Mouse (Mus musculus) liver, embryonic 13.5 days (tissue): Measurements from ENCODE around the gene Oasl1. TPM values are rescaled to one million over a fixed set of nuclear protein-coding genes. Genes with fewer than 3 reads are reported as not detected.
A peak's percentile ranks its signal among the peaks of the same experiment; 100 is the strongest.
"Not testable (repeated sequence)": the region's sequence is repeated elsewhere in the genome, so short reads cannot be mapped to it uniquely, and the experiment has no call there.

ENCODE experiments used
- ATAC-seq: fragments of 200-750 bp; cut with Nextera tagmentation; 2 replicates; pipeline ENCODE4 v1.8.0; 2017; ENCODE audit warnings: low read depth, mild to moderate bottlenecking, moderate number of reproducible peaks, moderate library complexity
- DNase-seq: peaks from one replicate; pipeline ENCODE4 v3.0.0; 2022
- H3K27ac ChIP-seq: fragments of 300-500 bp; sonication (generic); 2 replicates; pipeline ENCODE4 v1.5.1; 2015; ENCODE audit warnings: moderate library complexity, mild to moderate bottlenecking, inconsistent platforms
- H3K27me3 ChIP-seq: fragments of 300-500 bp; sonication (generic); 2 replicates; pipeline ENCODE4 v1.6.1; 2015; ENCODE audit warnings: mild to moderate bottlenecking, inconsistent platforms
- H3K36me3 ChIP-seq: fragments of 300-500 bp; sonication (generic); 2 replicates; pipeline ENCODE4 v1.6.1; 2015; ENCODE audit warnings: mild to moderate bottlenecking, inconsistent platforms
- H3K4me1 ChIP-seq: fragments of 300-500 bp; sonication (generic); replicated peaks from 2 replicates; pipeline ENCODE4 v1.6.1; 2015; ENCODE audit warnings: inconsistent platforms
- H3K4me2 ChIP-seq: fragments of 300-500 bp; sonication (generic); 2 replicates; pipeline ENCODE4 v1.6.1; 2015; ENCODE audit warnings: inconsistent platforms, mild to moderate bottlenecking, moderate library complexity
- H3K4me3 ChIP-seq: fragments of 300-500 bp; sonication (generic); replicated peaks from 2 replicates; pipeline ENCODE4 v1.5.1; 2015; ENCODE audit warnings: mild to moderate bottlenecking, inconsistent platforms
- H3K9ac ChIP-seq: fragments of 300-500 bp; sonication (generic); 2 replicates; pipeline ENCODE4 v1.6.1; 2015; ENCODE audit warnings: mild to moderate bottlenecking, inconsistent platforms
- H3K9me3 ChIP-seq: fragments of 300-500 bp; sonication (generic); replicated peaks from 2 replicates; pipeline ENCODE4 v1.6.1; 2016; ENCODE audit warnings: inconsistent platforms
- WGBS: fragments of 180-500 bp; shearing (Covaris S2); methylation state at CpG from one replicate; pipeline ENCODE4 v1.1.7; 2015; ENCODE audit not compliant: insufficient replicate concordance; 5-methylcytosine and 5-hydroxymethylcytosine counted together
- polyA plus RNA-seq: library from polyadenylated mRNA; unstranded; fragments of >200 nt; fragmentation: Nextera tagmentation; extraction: Ambion mirVana; gene quantifications from 2 replicates; pipeline ENCODE4 v1.2.1, GENCODE M21; 2015

The Oasl1 gene
- polyA plus RNA-seq, 1 experiment from 2014 or later, result 0.54 TPM

DNA sequence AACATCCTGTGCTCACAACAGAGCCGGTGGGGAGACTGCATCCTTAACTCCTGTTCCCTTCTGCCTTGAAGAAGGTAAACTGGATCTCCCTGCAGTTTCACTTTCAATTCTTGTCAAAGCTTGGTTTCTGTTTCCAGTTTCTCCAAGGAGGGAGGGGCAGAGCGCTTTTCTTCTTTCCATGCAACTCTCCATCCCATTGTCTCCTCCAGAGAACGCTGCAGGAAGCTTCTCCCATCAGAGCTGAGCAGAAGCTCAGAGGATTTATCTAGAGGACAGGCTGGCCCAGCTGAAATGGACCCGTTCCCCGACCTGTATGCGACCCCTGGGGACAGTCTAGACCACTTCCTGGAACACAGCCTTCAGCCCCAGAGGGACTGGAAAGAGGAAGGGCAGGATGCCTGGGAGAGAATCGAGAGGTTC lies 25.7 kb upstream of the Oasl1 start:
- ATAC-seq (no peak), DNase-seq (no peak)
- peaks cover 10% of the 10 kb centered on the region; the same call in 1 of the 2 replicates for H3K4me1 ChIP-seq

GRCm38 (mm10) chr5:114898857-114899256 lies 24.2 kb upstream of the Oasl1 start:
- no peak for ATAC-seq
- Histone ChIP-seq H3K4me1 (peaks cover 10% of the 10 kb centered on the region; the same call in 1 of the 2 replicates), H3K4me2 (no peak overlapping the region)

More for the DNA sequence above, 25.7 kb upstream of the Oasl1 start:
- H3K36me3 ChIP-seq, result no peaks in the 10 kb centered on the region
- H3K27ac ChIP-seq, result no peak overlapping the region
- peak overlapping the region; percentile 41 for H3K4me2 ChIP-seq
- no peak overlapping the region for H3K9ac ChIP-seq
- H3K9me3 ChIP-seq, result no peaks in the 10 kb centered on the region
- 3% methylated on average over 7 of the region's 7 CpGs for WGBS
- peaks cover 14% of the 10 kb centered on the region; the same call in 1 of the 2 replicates for H3K27me3 ChIP-seq
- H3K4me3 ChIP-seq, result peak overlapping the region; percentile 11

DNA sequence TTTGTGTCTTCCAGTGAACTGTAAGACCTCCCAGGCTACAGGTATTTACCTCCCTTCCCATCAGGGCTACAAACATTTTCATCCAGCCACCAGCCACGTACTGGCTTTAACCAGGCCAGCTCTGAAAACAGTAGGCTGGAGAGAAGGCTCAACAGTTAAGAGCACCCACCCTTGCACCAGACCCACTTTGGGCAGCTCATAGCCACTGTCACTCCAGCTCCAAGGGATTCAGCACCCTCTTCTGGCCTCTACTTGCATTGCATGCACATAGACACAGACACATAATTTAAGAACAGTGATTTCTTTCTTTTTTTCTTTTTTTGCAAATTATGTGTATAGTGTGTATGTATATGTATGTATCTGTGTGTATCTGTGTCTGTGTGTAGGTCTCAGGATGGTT lies 20.6 kb upstream of the Oasl1 start:
- Histone ChIP-seq H3K27me3 (peaks cover 14% of the 10 kb centered on the region; the same call in 1 of the 2 replicates), H3K4me1 (no peaks in the 10 kb centered on the region), H3K36me3 (no peaks in the 10 kb centered on the region), H3K4me2 (no peak overlapping the region), H3K9ac (no peak overlapping the region), H3K27ac (no peak overlapping the region), H3K9me3 (no peaks in the 10 kb centered on the region), H3K4me3 (no peak overlapping the region)
- DNase-seq (no peak), ATAC-seq (no peak)
- 25% methylated on average over 1 of the region's 1 CpGs for whole genome bisulfite sequencing

More at GRCm38 (mm10) chr5:114898857-114899256, 24.2 kb upstream of the Oasl1 start:
- H3K9me3 ChIP-seq, result no peaks in the 10 kb centered on the region
- H3K36me3 ChIP-seq, result no peaks in the 10 kb centered on the region
- no peak for DNase-seq
- no peak overlapping the region for H3K27ac ChIP-seq
- no peak overlapping the region for H3K4me3 ChIP-seq
- WGBS, result 52% methylated on average over 7 of the region's 7 CpGs
- H3K27me3 ChIP-seq, result peaks cover 14% of the 10 kb centered on the region; the same call in 1 of the 2 replicates
- no peak overlapping the region for H3K9ac ChIP-seq

DNA sequence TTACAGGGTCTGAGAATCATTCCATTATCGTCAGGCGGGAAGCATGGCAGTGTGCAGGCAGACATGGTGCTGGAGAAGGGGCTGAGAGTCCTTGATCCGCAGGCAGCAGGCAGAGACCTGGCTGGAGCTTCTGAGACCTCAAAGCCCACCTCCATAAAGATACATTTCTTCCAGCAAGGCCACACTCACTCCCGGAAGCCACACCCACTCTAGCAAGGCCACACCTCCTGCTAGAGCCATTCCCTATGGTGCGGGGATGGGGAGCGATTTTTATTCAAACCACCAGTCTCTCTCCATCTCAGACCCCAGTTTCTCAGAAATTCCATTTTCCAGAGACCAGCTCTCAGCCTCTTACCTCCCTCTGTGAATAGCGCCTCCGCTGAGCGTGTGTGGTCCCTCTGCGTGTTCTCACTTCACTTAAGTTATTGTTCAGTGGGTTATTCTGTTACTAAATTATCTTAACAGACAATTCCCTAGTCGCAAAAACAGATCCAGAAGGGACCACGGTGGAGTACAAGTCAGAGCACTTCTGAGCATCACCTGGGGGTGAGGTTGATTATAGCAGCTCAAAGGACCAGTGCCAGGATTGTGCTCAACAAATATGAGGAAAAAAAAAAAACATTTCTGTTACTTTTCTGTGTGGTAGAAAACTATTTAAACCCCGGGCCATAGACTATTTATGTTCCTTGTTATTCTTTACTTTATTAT lies 14.3 kb upstream of the Oasl1 start:
- ATAC-seq (no peak), DNase-seq (no peak)
- H3K4me3 ChIP-seq, result no peak overlapping the region
- H3K36me3 ChIP-seq, result no peaks in the 10 kb centered on the region
- no peak overlapping the region for H3K9ac ChIP-seq
- no peaks in the 10 kb centered on the region for H3K9me3 ChIP-seq
- H3K4me1 ChIP-seq, result no peaks in the 10 kb centered on the region
- no peaks in the 10 kb centered on the region for H3K27me3 ChIP-seq
- no peak overlapping the region for H3K27ac ChIP-seq
- 54% methylated on average over 13 of the region's 13 CpGs for WGBS
- H3K4me2 ChIP-seq, result no peak overlapping the region

- 43% methylated on average over 4 of the region's 4 CpGs for WGBS
- no peaks in the 10 kb centered on the region for H3K4me1 ChIP-seq
- H3K36me3 ChIP-seq, result no peaks in the 10 kb centered on the region
- H3K4me3 ChIP-seq, result no peak overlapping the region
- H3K27me3 ChIP-seq, result no peaks in the 10 kb centered on the region
- ATAC-seq, result no peak
- H3K4me2 ChIP-seq, result no peak overlapping the region
- H3K9me3 ChIP-seq, result no peaks in the 10 kb centered on the region
- DNase-seq, result no peak
- no peak overlapping the region for H3K9ac ChIP-seq
- H3K27ac ChIP-seq, result no peak overlapping the region
Observed at GRCm38 (mm10) chr5:114913686-114914085, 9.4 kb upstream of the Oasl1 start.

- ATAC-seq (no peak), DNase-seq (no peak)
- no peak overlapping the region for H3K4me2 ChIP-seq
- H3K36me3 ChIP-seq, result no peaks in the 10 kb centered on the region
- no peak overlapping the region for H3K27ac ChIP-seq
- no peaks in the 10 kb centered on the region for H3K4me1 ChIP-seq
- H3K9me3 ChIP-seq, result no peaks in the 10 kb centered on the region
- no peaks in the 10 kb centered on the region for H3K27me3 ChIP-seq
- no peak overlapping the region for H3K4me3 ChIP-seq
- no peak overlapping the region for H3K9ac ChIP-seq
- WGBS, result 58% methylated on average over 8 of the region's 8 CpGs
Observed at GRCm38 (mm10) chr5:114914855-114915254, 8.2 kb upstream of the Oasl1 start.

DNA sequence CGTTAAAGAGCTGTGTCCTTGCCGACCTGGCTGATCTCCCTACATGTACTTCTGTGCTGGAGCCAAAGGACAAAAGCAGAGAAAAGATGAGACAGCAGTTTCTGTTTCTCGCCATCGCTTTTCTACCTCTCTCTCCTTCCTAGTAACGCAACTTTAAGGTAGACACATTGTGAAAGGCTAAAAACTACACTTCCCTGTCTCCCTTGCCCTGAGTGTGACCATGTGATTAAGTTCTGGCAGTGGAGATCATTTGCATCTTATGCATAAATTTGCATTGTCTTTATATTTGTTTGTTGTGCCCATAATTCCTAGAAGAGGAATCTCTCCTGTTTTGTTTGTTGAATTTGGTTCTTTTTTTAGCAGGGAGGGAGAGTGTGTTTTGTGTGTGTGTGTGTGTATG lies 7.2 kb upstream of the Oasl1 start:
- Histone ChIP-seq H3K4me1 (no peaks in the 10 kb centered on the region), H3K4me3 (no peak overlapping the region), H3K9me3 (no peaks in the 10 kb centered on the region), H3K4me2 (no peak overlapping the region), H3K27ac (no peak overlapping the region), H3K9ac (no peak overlapping the region), H3K27me3 (no peaks in the 10 kb centered on the region), H3K36me3 (no peaks in the 10 kb centered on the region)
- no peak for ATAC-seq
- DNase-seq, result no peak
- WGBS, result 59% methylated on average over 5 of the region's 5 CpGs

GRCm38 (mm10) chr5:114916777-114917176 lies 6.3 kb upstream of the Oasl1 start:
- Histone ChIP-seq H3K9ac (no peak overlapping the region), H3K4me3 (no peak overlapping the region), H3K9me3 (no peaks in the 10 kb centered on the region), H3K27ac (no peak overlapping the region), H3K36me3 (no peaks in the 10 kb centered on the region), H3K27me3 (no peaks in the 10 kb centered on the region), H3K4me1 (peaks cover 4% of the 10 kb centered on the region), H3K4me2 (no peak overlapping the region)
- DNase-seq (no peak), ATAC-seq (no peak)
- 48% methylated on average over 4 of the region's 4 CpGs for WGBS

DNA sequence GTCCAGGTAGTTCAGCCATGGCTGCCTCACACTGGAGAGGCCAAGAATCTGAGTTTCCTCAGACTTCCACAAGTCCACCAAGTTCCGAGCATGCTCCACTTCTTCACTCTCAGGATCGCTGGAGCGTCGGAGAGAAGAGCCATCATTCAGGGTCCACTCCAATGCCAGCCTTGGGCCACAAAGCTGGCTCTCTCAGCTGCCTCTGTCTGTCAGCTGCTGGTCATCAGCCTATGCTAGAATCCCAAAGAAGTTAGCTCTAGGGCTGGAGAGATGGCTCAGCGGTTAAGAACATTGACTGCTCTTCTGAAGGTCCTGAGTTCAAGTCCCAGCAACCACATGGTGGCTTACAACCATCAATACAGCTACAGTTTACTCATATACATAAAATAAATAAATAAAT lies 5.7 kb upstream of the Oasl1 start:
- not testable (repeated sequence) for H3K36me3 ChIP-seq, H3K27me3 ChIP-seq, DNase-seq, ATAC-seq, H3K4me2 ChIP-seq, H3K27ac ChIP-seq, H3K4me3 ChIP-seq, H3K9ac ChIP-seq, H3K4me1 ChIP-seq, H3K9me3 ChIP-seq
- WGBS, result 82% methylated on average over 5 of the region's 5 CpGs

GRCm38 (mm10) chr5:114921551-114922365 lies 1.3 kb upstream of the Oasl1 start:
- WGBS, result 34% methylated on average over 19 of the region's 19 CpGs
- Histone ChIP-seq H3K36me3 (no peaks in the 10 kb centered on the region), H3K4me2 (peak overlapping the region; percentile 35), H3K4me1 (peaks cover 19% of the 10 kb centered on the region), H3K9me3 (no peaks in the 10 kb centered on the region), H3K27me3 (no peaks in the 10 kb centered on the region), H3K9ac (no peak overlapping the region), H3K27ac (peak overlapping the region; percentile 6; the same call in 1 of the 2 replicates), H3K4me3 (no peak overlapping the region)
- ATAC-seq, result peak; percentile 46
- DNase-seq, result peak; percentile 15

GRCm38 (mm10) chr5:114922366-114922731 lies 691 bp upstream of the Oasl1 start:
- no peaks in the 10 kb centered on the region for H3K9me3 ChIP-seq
- peak overlapping the region; percentile 35 for H3K4me2 ChIP-seq
- peaks cover 19% of the 10 kb centered on the region for H3K4me1 ChIP-seq
- no peaks in the 10 kb centered on the region for H3K36me3 ChIP-seq
- no peak for ATAC-seq
- no peak overlapping the region for H3K4me3 ChIP-seq
- no peak overlapping the region for H3K9ac ChIP-seq
- no peaks in the 10 kb centered on the region for H3K27me3 ChIP-seq
- DNase-seq, result no peak
- H3K27ac ChIP-seq, result no peak overlapping the region
- 44% methylated on average over 10 of the region's 10 CpGs for WGBS
